Mouse (Mus musculus): ENCODE measurements around the gene Lrrc42. TPM values are rescaled to one million over a fixed set of nuclear protein-coding genes. Genes with fewer than 3 reads are reported as not detected.
A peak's percentile ranks its signal among the peaks of the same experiment; 100 is the strongest.

The Lrrc42 gene
- polyA plus RNA-seq (2015; fragmentation: Nextera tagmentation; extraction: Ambion mirVana) = 48.6 and 55.5 TPM in 2 replicates

GRCm38 (mm10) chr4:107253125-107254091 lies at the start of gene Lrrc42, which contains the start of gene Hspb11:
Gene Lrrc42 (minus strand): TSS chr4:107253532.
Gene Hspb11 (plus strand): TSS chr4:107253593.
- ATAC-seq (ENCODE audit: low FRiP score, low read depth) = peak; percentile 96
- H3K4me3 ChIP-seq = peak within 1 kb of the TSS; percentile 65
- peak within 1 kb of the TSS; percentile 94 for H3K27ac ChIP-seq (replicated peaks)
- peak within 1 kb of the TSS; percentile 90 for H3K9ac ChIP-seq
- peak within 1 kb of the TSS; percentile 72 for H3K4me2 ChIP-seq
- no peaks in the 10 kb centered on the region for H3K36me3 ChIP-seq
- H3K9me3 ChIP-seq = no peaks in the 10 kb centered on the region
- no peaks in the 10 kb centered on the region for H3K27me3 ChIP-seq
- under 1% methylated on average over 80 of the region's 101 CpGs for WGBS
- H3K4me1 ChIP-seq (replicated peaks) = peaks cover 38% of the 10 kb centered on the region

DNA sequence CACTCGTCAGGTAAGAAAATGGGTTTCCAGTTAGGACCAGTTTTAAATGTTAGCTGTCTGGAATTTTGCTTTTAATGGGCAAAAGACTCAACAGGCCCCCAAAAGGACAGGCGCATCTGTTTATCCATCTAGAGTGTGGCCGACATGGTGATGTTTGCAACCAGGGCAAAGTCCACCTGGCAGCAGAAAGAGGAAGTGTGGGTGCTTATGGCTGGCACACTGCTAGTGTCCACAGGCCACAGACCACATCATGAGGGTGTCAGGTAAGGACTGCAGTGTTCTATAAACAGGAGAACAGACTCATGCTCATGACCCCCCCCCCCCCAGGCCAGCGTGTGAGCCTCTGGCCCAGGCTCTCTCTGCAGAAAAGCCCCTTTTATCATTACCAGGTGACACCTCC lies 49.5 kb upstream of the Lrrc42 start:
- Histone ChIP-seq H3K27ac (replicated peaks) (no peak overlapping the region), H3K27me3 (no peaks in the 10 kb centered on the region), H3K4me2 (no peak overlapping the region), H3K9me3 (no peaks in the 10 kb centered on the region), H3K36me3 (no peaks in the 10 kb centered on the region), H3K4me3 (no peak overlapping the region), H3K9ac (no peak overlapping the region), H3K4me1 (replicated peaks) (0 out of 2 replicates have a peak, but pooled peaks cover 4% of the 10 kb centered on the region)
- 90% methylated on average over 4 of the region's 4 CpGs for WGBS
- no peak for ATAC-seq (ENCODE audit: low FRiP score, low read depth)

- H3K9ac ChIP-seq = no peak overlapping the region
- H3K36me3 ChIP-seq = no peaks in the 10 kb centered on the region
- 87% methylated on average over 9 of the region's 9 CpGs for WGBS
- no peak overlapping the region for H3K27ac ChIP-seq (replicated peaks)
- no peak overlapping the region for H3K4me2 ChIP-seq
- H3K4me3 ChIP-seq = no peak overlapping the region
- no peaks in the 10 kb centered on the region for H3K27me3 ChIP-seq
- no peaks in the 10 kb centered on the region for H3K9me3 ChIP-seq
- ATAC-seq (ENCODE audit: low FRiP score, low read depth) = no peak
- 0 out of 2 replicates have a peak, but pooled peaks cover 4% of the 10 kb centered on the region for H3K4me1 ChIP-seq (replicated peaks)
Measured at GRCm38 (mm10) chr4:107302221-107302620, 48.9 kb upstream of the Lrrc42 start.

GRCm38 (mm10) chr4:107300902-107301555 lies 47.7 kb upstream of the Lrrc42 start:
- 93% methylated on average over 1 of the region's 1 CpGs for WGBS
- H3K9me3 ChIP-seq = no peaks in the 10 kb centered on the region
- H3K4me1 ChIP-seq (replicated peaks) = no peaks in the 10 kb centered on the region
- no peak overlapping the region for H3K4me2 ChIP-seq
- H3K27ac ChIP-seq (replicated peaks) = no peak overlapping the region
- no peak overlapping the region for H3K9ac ChIP-seq
- no peaks in the 10 kb centered on the region for H3K36me3 ChIP-seq
- no peaks in the 10 kb centered on the region for H3K27me3 ChIP-seq
- no peak for ATAC-seq (ENCODE audit: low FRiP score, low read depth)
- no peak overlapping the region for H3K4me3 ChIP-seq

DNA sequence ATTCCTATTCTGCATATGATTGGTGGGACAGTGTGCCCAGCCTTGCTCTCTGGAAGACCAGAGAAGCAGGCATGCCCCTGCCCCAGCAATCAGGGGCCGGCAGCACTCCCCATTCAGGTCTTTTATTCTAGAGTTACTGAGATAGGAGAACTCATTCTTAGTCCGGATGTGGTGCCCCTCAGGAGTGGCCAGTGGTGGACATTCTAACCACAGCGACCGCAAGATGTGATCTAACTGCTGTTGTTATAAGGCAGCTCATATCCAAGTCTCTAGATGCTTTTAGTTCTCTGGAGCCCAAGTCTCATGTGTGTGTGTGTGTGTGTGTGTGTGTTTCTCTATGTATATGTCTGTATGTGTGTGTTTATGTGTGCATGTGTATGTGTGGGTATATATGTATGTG lies 47.0 kb upstream of the Lrrc42 start:
- Histone ChIP-seq H3K27ac (replicated peaks) (no peak overlapping the region), H3K9me3 (no peaks in the 10 kb centered on the region), H3K4me2 (no peak overlapping the region), H3K27me3 (no peaks in the 10 kb centered on the region), H3K4me1 (replicated peaks) (no peaks in the 10 kb centered on the region), H3K36me3 (no peaks in the 10 kb centered on the region), H3K9ac (no peak overlapping the region), H3K4me3 (no peak overlapping the region)
- ATAC-seq (ENCODE audit: low FRiP score, low read depth) = no peak
- WGBS = 85% methylated on average over 4 of the region's 4 CpGs

DNA sequence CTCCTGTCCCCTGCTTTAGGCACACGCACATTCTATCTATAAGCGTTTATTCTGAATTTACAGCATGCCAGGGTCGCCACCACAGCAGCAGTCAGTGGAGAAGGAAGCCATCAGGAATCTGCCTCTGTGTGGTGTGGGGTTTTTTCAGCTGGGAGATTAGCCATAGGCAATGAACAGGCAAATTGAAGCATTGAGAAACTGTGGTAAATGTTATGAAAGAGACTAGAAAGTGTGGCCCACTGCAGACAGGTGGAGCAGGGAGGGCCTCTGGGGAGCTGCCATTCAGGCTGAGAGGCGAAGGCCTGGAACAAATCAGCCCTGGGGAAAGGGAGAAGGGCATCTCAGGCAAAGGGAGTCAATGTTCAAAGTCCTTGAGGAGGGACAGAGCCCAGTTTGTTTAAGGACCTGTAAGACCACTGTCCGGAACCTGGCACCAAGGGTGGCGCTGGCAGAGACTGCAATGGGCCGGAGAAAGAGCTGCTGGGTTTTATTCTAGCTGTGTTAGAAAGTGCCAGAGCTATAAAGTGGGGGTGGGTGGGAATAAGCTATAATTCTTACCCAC lies 46.5 kb upstream of the Lrrc42 start:
- 92% methylated on average over 7 of the region's 7 CpGs for WGBS
- no peak overlapping the region for H3K9ac ChIP-seq
- H3K4me3 ChIP-seq = no peak overlapping the region
- no peaks in the 10 kb centered on the region for H3K9me3 ChIP-seq
- ATAC-seq (ENCODE audit: low FRiP score, low read depth) = no peak
- no peaks in the 10 kb centered on the region for H3K27me3 ChIP-seq
- H3K27ac ChIP-seq (replicated peaks) = no peak overlapping the region
- H3K36me3 ChIP-seq = no peaks in the 10 kb centered on the region
- no peak overlapping the region for H3K4me2 ChIP-seq
- H3K4me1 ChIP-seq (replicated peaks) = no peaks in the 10 kb centered on the region

DNA sequence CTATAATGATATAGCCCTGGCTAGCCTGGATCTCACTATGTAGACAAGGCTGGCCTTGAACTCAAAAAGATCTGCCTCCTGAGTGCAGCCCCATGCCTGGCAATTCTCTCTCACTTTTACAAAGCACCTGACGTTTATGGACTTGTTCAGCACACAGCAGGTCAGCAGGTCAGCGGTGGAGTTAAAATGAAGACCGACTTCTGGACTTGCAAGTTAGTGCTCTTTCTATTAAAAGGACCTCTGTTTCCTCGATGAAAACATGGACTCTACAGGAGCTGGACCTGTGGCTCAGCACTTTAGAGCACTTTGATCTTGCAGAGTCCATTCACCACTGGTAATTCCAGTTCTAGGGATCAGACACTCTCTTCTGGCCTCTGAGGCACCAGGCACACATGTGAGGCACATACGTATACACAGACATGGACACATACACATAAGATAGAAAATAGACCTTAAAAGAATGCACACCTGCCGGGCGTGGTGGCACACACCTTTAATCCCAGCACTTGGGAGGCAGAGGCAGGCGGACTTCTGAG lies 44.8 kb upstream of the Lrrc42 start:
- no peak for ATAC-seq (ENCODE audit: low FRiP score, low read depth)
- Histone ChIP-seq H3K36me3 (no peaks in the 10 kb centered on the region), H3K27ac (replicated peaks) (no peak overlapping the region), H3K4me3 (no peak overlapping the region), H3K4me2 (no peak overlapping the region), H3K9me3 (no peaks in the 10 kb centered on the region), H3K9ac (no peak overlapping the region), H3K4me1 (replicated peaks) (no peaks in the 10 kb centered on the region), H3K27me3 (no peaks in the 10 kb centered on the region)
- WGBS = 85% methylated on average over 8 of the region's 8 CpGs

DNA sequence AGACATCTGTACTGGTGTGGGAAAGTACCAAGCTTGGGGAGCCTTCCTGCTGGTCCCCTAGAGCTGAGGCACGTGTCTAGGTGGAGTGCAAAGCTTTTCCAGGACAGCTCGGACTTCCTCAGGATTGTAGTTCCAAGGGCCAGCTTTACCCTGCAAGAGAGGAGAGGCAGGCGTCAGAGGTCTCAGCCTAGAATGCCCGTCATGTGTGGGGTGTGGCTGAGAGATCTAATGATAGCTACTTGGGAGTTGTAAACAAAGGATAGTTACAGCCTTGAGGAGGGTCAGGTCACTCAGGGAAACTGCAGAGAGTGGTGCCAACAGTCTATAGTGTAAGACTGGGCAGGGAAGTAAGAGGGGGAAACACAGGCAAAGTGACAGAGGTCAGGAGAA lies 38.9 kb upstream of the Lrrc42 start:
- no peak overlapping the region for H3K27ac ChIP-seq (replicated peaks)
- no peaks in the 10 kb centered on the region for H3K36me3 ChIP-seq
- WGBS = 67% methylated on average over 4 of the region's 4 CpGs
- no peak overlapping the region for H3K4me3 ChIP-seq
- no peaks in the 10 kb centered on the region for H3K27me3 ChIP-seq
- no peak overlapping the region for H3K4me2 ChIP-seq
- no peak overlapping the region for H3K9ac ChIP-seq
- H3K9me3 ChIP-seq = no peaks in the 10 kb centered on the region
- no peak for ATAC-seq (ENCODE audit: low FRiP score, low read depth)
- H3K4me1 ChIP-seq (replicated peaks) = no peaks in the 10 kb centered on the region

GRCm38 (mm10) chr4:107291611-107292272 lies 38.4 kb upstream of the Lrrc42 start:
- Histone ChIP-seq H3K4me2 (no peak overlapping the region), H3K9me3 (no peaks in the 10 kb centered on the region), H3K4me1 (replicated peaks) (no peaks in the 10 kb centered on the region), H3K27me3 (no peaks in the 10 kb centered on the region), H3K4me3 (no peak overlapping the region), H3K27ac (replicated peaks) (no peak overlapping the region), H3K36me3 (no peaks in the 10 kb centered on the region), H3K9ac (no peak overlapping the region)
- WGBS = 83% methylated on average over 7 of the region's 7 CpGs
- ATAC-seq (ENCODE audit: low FRiP score, low read depth) = no peak

- no peak for ATAC-seq (ENCODE audit: low FRiP score, low read depth)
- Histone ChIP-seq H3K4me1 (replicated peaks) (no peaks in the 10 kb centered on the region), H3K27me3 (no peaks in the 10 kb centered on the region), H3K4me3 (no peak overlapping the region), H3K9ac (no peak overlapping the region), H3K27ac (replicated peaks) (no peak overlapping the region), H3K9me3 (no peaks in the 10 kb centered on the region), H3K36me3 (peaks cover 1% of the 10 kb centered on the region; the same call in 1 of the 2 replicates), H3K4me2 (no peak overlapping the region)
- WGBS = 91% methylated on average over 2 of the region's 2 CpGs
Measured at GRCm38 (mm10) chr4:107287517-107287916, 34.2 kb upstream of the Lrrc42 start.

- H3K4me2 ChIP-seq = no peak overlapping the region
- no peak overlapping the region for H3K4me3 ChIP-seq
- H3K27ac ChIP-seq (replicated peaks) = no peak overlapping the region
- H3K4me1 ChIP-seq (replicated peaks) = no peaks in the 10 kb centered on the region
- H3K9ac ChIP-seq = no peak overlapping the region
- H3K36me3 ChIP-seq = peaks cover 3% of the 10 kb centered on the region; the same call in 1 of the 2 replicates
- ATAC-seq (ENCODE audit: low FRiP score, low read depth) = no peak
- no peaks in the 10 kb centered on the region for H3K9me3 ChIP-seq
- H3K27me3 ChIP-seq = no peaks in the 10 kb centered on the region
- 98% methylated on average over 8 of the region's 8 CpGs for WGBS
Measured at GRCm38 (mm10) chr4:107286386-107286785, 33.1 kb upstream of the Lrrc42 start.
